Mouse (Mus musculus): ENCODE measurements around the gene Emid1. TPM values are rescaled to one million over a fixed set of nuclear protein-coding genes. Genes with fewer than 3 reads are reported as not detected.

Gene Emid1
- polyA plus RNA-seq, 1 experiment from 2014 or later = 112 TPM

- Histone ChIP-seq H3K27ac (ENCODE audit: low read length) (no peak overlapping the region), H3K9ac (ENCODE audit: low read depth, low read length) (no peak overlapping the region), H3K4me3 (ENCODE audit: low read length) (no peak overlapping the region), H3K27me3 (replicated peaks; ENCODE audit: control insufficient read depth, insufficient read depth, low read length) (no peaks in the 10 kb centered on the region), H3K4me1 (ENCODE audit: control insufficient read depth, insufficient read depth, low read length) (no peaks in the 10 kb centered on the region), H3K4me2 (ENCODE audit: low read depth, low read length) (no peak overlapping the region), H3K9me3 (ENCODE audit: control insufficient read depth, low read length) (no peaks in the 10 kb centered on the region), H3K36me3 (ENCODE audit: control insufficient read depth, insufficient read depth, low read length) (no peaks in the 10 kb centered on the region)
- 67% methylated on average over 4 of the region's 4 CpGs for WGBS
- no peak; the same call in 1 of the 2 replicates for ATAC-seq
These were observed 21.9 kb downstream of the Emid1 start for GRCm38 (mm10) chr11:5130111-5130665.

GRCm38 (mm10) chr11:5129035-5129480 is 23.0 kb downstream of the Emid1 start:
- Histone ChIP-seq H3K36me3 (ENCODE audit: control insufficient read depth, insufficient read depth, low read length) (0 out of 2 replicates have a peak, but pooled peaks cover under 1% of the 10 kb centered on the region), H3K4me3 (ENCODE audit: low read length) (no peak overlapping the region), H3K27ac (ENCODE audit: low read length) (no peak overlapping the region), H3K9ac (ENCODE audit: low read depth, low read length) (no peak overlapping the region), H3K4me1 (ENCODE audit: control insufficient read depth, insufficient read depth, low read length) (no peaks in the 10 kb centered on the region), H3K27me3 (replicated peaks; ENCODE audit: control insufficient read depth, insufficient read depth, low read length) (no peaks in the 10 kb centered on the region), H3K4me2 (ENCODE audit: low read depth, low read length) (no peak overlapping the region), H3K9me3 (ENCODE audit: control insufficient read depth, low read length) (no peaks in the 10 kb centered on the region)
- WGBS = 40% methylated on average over 5 of the region's 5 CpGs
- peak; percentile 29; the same call in 1 of the 2 replicates for ATAC-seq

- Histone ChIP-seq H3K4me2 (ENCODE audit: low read depth, low read length) (no peak overlapping the region), H3K36me3 (ENCODE audit: control insufficient read depth, insufficient read depth, low read length) (0 out of 2 replicates have a peak, but pooled peaks cover 5% of the 10 kb centered on the region), H3K9me3 (ENCODE audit: control insufficient read depth, low read length) (no peaks in the 10 kb centered on the region), H3K4me3 (ENCODE audit: low read length) (no peak overlapping the region), H3K27ac (ENCODE audit: low read length) (no peak overlapping the region), H3K9ac (ENCODE audit: low read depth, low read length) (no peak overlapping the region), H3K4me1 (ENCODE audit: control insufficient read depth, insufficient read depth, low read length) (no peaks in the 10 kb centered on the region), H3K27me3 (replicated peaks; ENCODE audit: control insufficient read depth, insufficient read depth, low read length) (no peaks in the 10 kb centered on the region)
- WGBS = 68% methylated on average over 4 of the region's 4 CpGs
- ATAC-seq = no peak
These were observed 26.3 kb downstream of the Emid1 start for GRCm38 (mm10) chr11:5125713-5126112.

- 27% methylated on average over 13 of the region's 13 CpGs for WGBS
These were observed 37.0 kb downstream of the Emid1 start for GRCm38 (mm10) chr11:5114931-5115581.

GRCm38 (mm10) chr11:5113645-5114044 is 38.4 kb downstream of the Emid1 start:
- H3K4me1 ChIP-seq (ENCODE audit: control insufficient read depth, insufficient read depth, low read length) = no peaks in the 10 kb centered on the region
- H3K27ac ChIP-seq (ENCODE audit: low read length) = no peak overlapping the region
- no peak overlapping the region for H3K4me3 ChIP-seq (ENCODE audit: low read length)
- no peak for ATAC-seq
- no peak overlapping the region for H3K4me2 ChIP-seq (ENCODE audit: low read depth, low read length)
- H3K36me3 ChIP-seq (ENCODE audit: control insufficient read depth, insufficient read depth, low read length) = no peaks in the 10 kb centered on the region
- H3K9ac ChIP-seq (ENCODE audit: low read depth, low read length) = 0 out of 2 replicates have a peak overlapping the region, but pooled peaks have one; percentile 6
- no peaks in the 10 kb centered on the region for H3K27me3 ChIP-seq (replicated peaks; ENCODE audit: control insufficient read depth, insufficient read depth, low read length)
- H3K9me3 ChIP-seq (ENCODE audit: control insufficient read depth, low read length) = no peaks in the 10 kb centered on the region
- 85% methylated on average over 7 of the region's 7 CpGs for WGBS

More at GRCm38 (mm10) chr11:5114931-5115581, 37.0 kb downstream of the Emid1 start:
- no peak overlapping the region for H3K4me3 ChIP-seq (ENCODE audit: low read length)
- H3K4me1 ChIP-seq (ENCODE audit: control insufficient read depth, insufficient read depth, low read length) = no peaks in the 10 kb centered on the region
- H3K36me3 ChIP-seq (ENCODE audit: control insufficient read depth, insufficient read depth, low read length) = no peaks in the 10 kb centered on the region
- no peaks in the 10 kb centered on the region for H3K9me3 ChIP-seq (ENCODE audit: control insufficient read depth, low read length)
- no peaks in the 10 kb centered on the region for H3K27me3 ChIP-seq (replicated peaks; ENCODE audit: control insufficient read depth, insufficient read depth, low read length)
- no peak overlapping the region for H3K4me2 ChIP-seq (ENCODE audit: low read depth, low read length)
- peak; percentile 62 for ATAC-seq
- no peak overlapping the region for H3K27ac ChIP-seq (ENCODE audit: low read length)
- no peak overlapping the region; the same call in 1 of the 2 replicates for H3K9ac ChIP-seq (ENCODE audit: low read depth, low read length)

GRCm38 (mm10) chr11:5109441-5109840 is 42.6 kb downstream of the Emid1 start:
- Histone ChIP-seq H3K27me3 (replicated peaks; ENCODE audit: control insufficient read depth, insufficient read depth, low read length) (no peaks in the 10 kb centered on the region), H3K4me1 (ENCODE audit: control insufficient read depth, insufficient read depth, low read length) (no peaks in the 10 kb centered on the region), H3K9me3 (ENCODE audit: control insufficient read depth, low read length) (no peaks in the 10 kb centered on the region), H3K9ac (ENCODE audit: low read depth, low read length) (no peak overlapping the region), H3K4me2 (ENCODE audit: low read depth, low read length) (no peak overlapping the region), H3K36me3 (ENCODE audit: control insufficient read depth, insufficient read depth, low read length) (0 out of 2 replicates have a peak, but pooled peaks cover 2% of the 10 kb centered on the region), H3K27ac (ENCODE audit: low read length) (no peak overlapping the region), H3K4me3 (ENCODE audit: low read length) (no peak overlapping the region)
- 72% methylated on average over 8 of the region's 8 CpGs for WGBS
- no peak for ATAC-seq

- no peak for ATAC-seq
- Histone ChIP-seq H3K4me3 (ENCODE audit: low read length) (no peak overlapping the region), H3K4me2 (ENCODE audit: low read depth, low read length) (no peak overlapping the region), H3K27me3 (replicated peaks; ENCODE audit: control insufficient read depth, insufficient read depth, low read length) (no peaks in the 10 kb centered on the region), H3K4me1 (ENCODE audit: control insufficient read depth, insufficient read depth, low read length) (peaks cover 8% of the 10 kb centered on the region), H3K9ac (ENCODE audit: low read depth, low read length) (no peak overlapping the region), H3K27ac (ENCODE audit: low read length) (no peak overlapping the region), H3K36me3 (ENCODE audit: control insufficient read depth, insufficient read depth, low read length) (peaks cover 2% of the 10 kb centered on the region), H3K9me3 (ENCODE audit: control insufficient read depth, low read length) (no peaks in the 10 kb centered on the region)
- WGBS = 90% methylated on average over 4 of the region's 4 CpGs
These were observed 48.0 kb downstream of the Emid1 start for GRCm38 (mm10) chr11:5103986-5104509.

GRCm38 (mm10) chr11:5102384-5102783 is 49.7 kb downstream of the Emid1 start:
- H3K9me3 ChIP-seq (ENCODE audit: control insufficient read depth, low read length) = no peaks in the 10 kb centered on the region
- ATAC-seq = no peak
- no peak overlapping the region for H3K4me3 ChIP-seq (ENCODE audit: low read length)
- no peaks in the 10 kb centered on the region for H3K27me3 ChIP-seq (replicated peaks; ENCODE audit: control insufficient read depth, insufficient read depth, low read length)
- no peak overlapping the region for H3K9ac ChIP-seq (ENCODE audit: low read depth, low read length)
- peaks cover 8% of the 10 kb centered on the region for H3K4me1 ChIP-seq (ENCODE audit: control insufficient read depth, insufficient read depth, low read length)
- H3K27ac ChIP-seq (ENCODE audit: low read length) = no peak overlapping the region
- peaks cover 2% of the 10 kb centered on the region for H3K36me3 ChIP-seq (ENCODE audit: control insufficient read depth, insufficient read depth, low read length)
- WGBS = 86% methylated on average over 7 of the region's 7 CpGs
- no peak overlapping the region for H3K4me2 ChIP-seq (ENCODE audit: low read depth, low read length)

- H3K36me3 ChIP-seq (ENCODE audit: control insufficient read depth, insufficient read depth, low read length) = no peaks in the 10 kb centered on the region; the same call in none of the 2 replicates
- H3K4me2 ChIP-seq (ENCODE audit: low read depth, low read length) = no peak overlapping the region
- H3K9me3 ChIP-seq (ENCODE audit: control insufficient read depth, low read length) = no peaks in the 10 kb centered on the region
- H3K27ac ChIP-seq (ENCODE audit: low read length) = no peak overlapping the region
- H3K9ac ChIP-seq (ENCODE audit: low read depth, low read length) = peak overlapping the region; percentile 1; the same call in 1 of the 2 replicates
- no peaks in the 10 kb centered on the region for H3K27me3 ChIP-seq (replicated peaks; ENCODE audit: control insufficient read depth, insufficient read depth, low read length)
- H3K4me1 ChIP-seq (ENCODE audit: control insufficient read depth, insufficient read depth, low read length) = peaks cover 15% of the 10 kb centered on the region
- 75% methylated on average over 6 of the region's 6 CpGs for WGBS
- ATAC-seq = no peak
- no peak overlapping the region for H3K4me3 ChIP-seq (ENCODE audit: low read length)
These were observed 50.4 kb downstream of the Emid1 start for GRCm38 (mm10) chr11:5101641-5102040.
